Comparison of ENCODE assay signal across 8 mouse cellular contexts in genomic region chr3:129214146-129214665, GRCm38 (mm10). TPM values are rescaled to one million over a fixed set of nuclear protein-coding genes. Genes with fewer than 3 reads are reported as not detected.
A peak's percentile ranks its signal among the peaks of the same experiment; 100 is the strongest.
DNase-seq lines count a peak whose midpoint lies in the region; ATAC-seq and TF ChIP-seq lines count a peak whose summit lies in the region.

No protein-coding gene starts in this region.

- H3K27me3 ChIP-seq in thymus, adult 2 months (ENCODE audit: control insufficient read depth, insufficient read depth, low read length), result peaks cover 40% of the 10 kb centered on the region
- H3K27me3 ChIP-seq in limb, embryonic 10.5 days (ENCODE audit: low read depth, poor library complexity, severe bottlenecking), result peaks cover 100% of the 10 kb centered on the region
- peaks cover 53% of the 10 kb centered on the region for H3K27me3 ChIP-seq in neural tube, embryonic 14.5 days (ENCODE audit: control insufficient read depth, insufficient read depth, low read length)

- ATAC-seq in neural tube, embryonic 14.5 days (ENCODE audit: low read depth), result no peak; the same call in 1 of the 2 replicates

- no peaks in the 10 kb centered on the region for H3K36me3 ChIP-seq in thymus, adult 2 months (ENCODE audit: control insufficient read depth, insufficient read depth, low read length)
- no peaks in the 10 kb centered on the region for H3K36me3 ChIP-seq in limb, embryonic 10.5 days
- H3K36me3 ChIP-seq in neural tube, embryonic 14.5 days (ENCODE audit: control insufficient read depth, insufficient read depth, low read length), result no peaks in the 10 kb centered on the region

- no peak for TF ChIP-seq POLR2A in thymus, adult 2 months (IDR thresholded peaks at IDR 0.05; ENCODE audit: control insufficient read depth, extremely low read depth, insufficient read depth, low read length, poor library complexity)

- WGBS in thymus, adult 2 months, result 2% methylated on average over 34 of the region's 34 CpGs
- under 1% methylated on average over 34 of the region's 34 CpGs for WGBS in limb, embryonic 10.5 days
- 0% methylated on average over 33 of the region's 34 CpGs for WGBS in neural tube, embryonic 14.5 days

- H3K4me2 ChIP-seq in neural tube, embryonic 14.5 days (ENCODE audit: low read depth, low read length), result peak overlapping the region; percentile 49

- no peaks in the 10 kb centered on the region for H3K9me3 ChIP-seq in limb, embryonic 10.5 days (replicated peaks)
- no peaks in the 10 kb centered on the region for H3K9me3 ChIP-seq in neural tube, embryonic 14.5 days (ENCODE audit: control insufficient read depth, low read length)

- H3K9ac ChIP-seq in neural tube, embryonic 14.5 days (replicated peaks; ENCODE audit: low read depth, low read length), result no peak overlapping the region

- DNase-seq in adrenal gland, postnatal 14 days, result peak; percentile 33
- DNase-seq in adrenal gland, postnatal 25 days, result no peak
- peak; percentile 8 for DNase-seq in thymus, adult 2 months
- no peak for DNase-seq in thymus, postnatal 25 days
- DNase-seq in limb, embryonic 10.5 days (ENCODE audit: low spot score), result no peak
- no peak for DNase-seq in right cerebral cortex, postnatal 10 days (ENCODE audit: low spot score in 2 of 2)
- DNase-seq in thymus, postnatal 14 days, result no peak

- H3K27ac ChIP-seq in thymus, adult 2 months (ENCODE audit: control insufficient read depth, insufficient read depth, low read length), result no peak overlapping the region
- H3K27ac ChIP-seq in limb, embryonic 10.5 days, result peak overlapping the region; percentile 50; the same call in 1 of the 2 replicates
- H3K27ac ChIP-seq in neural tube, embryonic 14.5 days (ENCODE audit: low read depth, low read length), result no peak overlapping the region

- peaks cover 9% of the 10 kb centered on the region for H3K4me1 ChIP-seq in thymus, adult 2 months (replicated peaks; ENCODE audit: control insufficient read depth, insufficient read depth, low read length)
- H3K4me1 ChIP-seq in limb, embryonic 10.5 days, result peaks cover 51% of the 10 kb centered on the region
- H3K4me1 ChIP-seq in neural tube, embryonic 14.5 days (ENCODE audit: control insufficient read depth, insufficient read depth, low read length), result peaks cover 4% of the 10 kb centered on the region; the same call in 1 of the 2 replicates

- no peak for TF ChIP-seq CTCF in thymus, adult 2 months (IDR thresholded peaks at IDR 0.05; ENCODE audit: borderline replicate concordance, control insufficient read depth, extremely low read depth, insufficient read depth, low read length, poor library complexity)

- H3K4me3 ChIP-seq in thymus, adult 2 months (ENCODE audit: control insufficient read depth, insufficient read depth, low read length), result peak overlapping the region; percentile 52
- H3K4me3 ChIP-seq in limb, embryonic 10.5 days, result peak overlapping the region; percentile 61
- peak overlapping the region; percentile 23 for H3K4me3 ChIP-seq in neural tube, embryonic 14.5 days (ENCODE audit: low read depth, low read length)

RNA-seq across cellular contexts. Expression of gene Pitx2, which starts 14.5 kb away (rescaled TPM):
- total RNA-seq in adrenal gland, postnatal 14 days (2021), result 0.41 TPM in 1 of 2 replicates, not detected in the other
- total RNA-seq in adrenal gland, postnatal 25 days (2021), result 0.21 and 0.71 TPM in 2 replicates
- 0.19 and 0.26 TPM in 2 replicates for polyA plus RNA-seq in thymus, adult 2 months (2012; rRNA removed)
- polyA plus RNA-seq in limb, embryonic 10.5 days (2016; fragmentation: Nextera tagmentation; extraction: Ambion mirVana), result 25.6 and 39.1 TPM in 2 replicates
- 4.5 and 5.0 TPM in 2 replicates for polyA plus RNA-seq in neural tube, embryonic 14.5 days (2014; fragmentation: Nextera tagmentation; extraction: Ambion mirVana)

Comparison
In these comparisons a context has a peak if more than half of its experiments do, and no peak if none do; other contexts are left out.
1. DNase-seq: peak in adrenal gland, postnatal 14 days (single experiment) and thymus, adult 2 months (single experiment); none in adrenal gland, postnatal 25 days (single experiment), thymus, postnatal 25 days (single experiment), limb, embryonic 10.5 days (single experiment), right cerebral cortex, postnatal 10 days (0 of 2) and thymus, postnatal 14 days (single experiment).
2. Peak in every context shown above with its lines, with median percentiles within 50 percentile points of each other: H3K4me3 ChIP-seq.